Mouse (Mus musculus) G1E (cell line): ENCODE data around the gene Abca2.

Experiments
- CTCF ChIP-seq: IDR thresholded peaks from 2 replicates; pipeline ENCODE4 v1.5.1; 2012; ENCODE audit warnings: low read depth, low read length, inconsistent platforms, mixed read lengths
- GATA2 ChIP-seq: IDR thresholded peaks from 2 replicates; pipeline ENCODE4 v1.6.1; 2012; ENCODE audit warnings: low read depth, low read length, inconsistent platforms, borderline replicate concordance
- TAL1 ChIP-seq: conservative IDR thresholded peaks from 2 replicates; pipeline ENCODE4 v1.6.1; 2012; ENCODE audit warnings: low read depth, low read length, inconsistent platforms, mixed read lengths

DNA sequence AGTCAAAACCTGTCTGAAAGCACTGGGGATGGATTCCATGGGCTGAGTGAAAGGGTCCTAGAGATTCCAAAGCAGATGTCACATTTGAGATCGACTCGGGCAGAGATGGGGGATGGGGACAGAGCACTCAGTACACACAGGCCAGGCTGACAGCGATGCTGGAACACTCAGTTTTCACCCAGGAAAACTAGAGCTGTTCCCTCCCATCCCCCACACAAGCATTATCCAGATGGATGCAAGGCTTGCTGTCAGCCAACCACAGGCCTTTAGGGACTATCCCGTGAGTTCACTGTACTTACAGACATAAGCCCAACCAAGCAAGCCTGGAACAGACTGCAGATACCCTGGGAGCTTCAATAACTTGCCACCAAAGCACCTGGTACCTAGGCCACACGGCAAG, 37.2 kb upstream of the Abca2 start:
- TF ChIP-seq GATA2: no peak
- no peak for TF ChIP-seq CTCF
- TF ChIP-seq TAL1: no peak
